Mouse (Mus musculus) forebrain, embryonic 12.5 days (tissue): Measurements from ENCODE around the gene Zc2hc1b. TPM values are rescaled to one million over a fixed set of nuclear protein-coding genes. Genes with fewer than 3 reads are reported as not detected.

ENCODE experiments used
- ATAC-seq: fragments of 200-750 bp; cut with Nextera tagmentation; 2 replicates; pipeline ENCODE4 v1.8.0; 2017; ENCODE audit warnings: moderate TSS enrichment; ENCODE audit not compliant: low FRiP score
- H3K27ac ChIP-seq: fragments of 300-500 bp; sonication (generic); 2 replicates; pipeline ENCODE4 v1.5.1; 2016; ENCODE audit warnings: mild to moderate bottlenecking
- H3K27me3 ChIP-seq: fragments of 300-500 bp; sonication (generic); 2 replicates; pipeline ENCODE4 v1.6.1; 2016; ENCODE audit warnings: mild to moderate bottlenecking
- H3K36me3 ChIP-seq: fragments of 300-500 bp; sonication (generic); replicated peaks from 2 replicates; pipeline ENCODE4 v1.6.1; 2016; ENCODE audit warnings: mild to moderate bottlenecking
- H3K4me1 ChIP-seq: fragments of 300-500 bp; sonication (generic); 2 replicates; pipeline ENCODE4 v1.6.1; 2016
- H3K4me2 ChIP-seq: fragments of 300-500 bp; sonication (generic); 2 replicates; pipeline ENCODE4 v1.6.1; 2016; ENCODE audit warnings: mild to moderate bottlenecking, moderate library complexity
- H3K4me3 ChIP-seq: fragments of 300-500 bp; sonication (generic); replicated peaks from 2 replicates; pipeline ENCODE4 v1.5.1; 2016; ENCODE audit warnings: mild to moderate bottlenecking
- H3K9ac ChIP-seq: fragments of 300-500 bp; sonication (generic); 2 replicates; pipeline ENCODE4 v1.6.1; 2016; ENCODE audit warnings: mild to moderate bottlenecking
- H3K9me3 ChIP-seq: fragments of 300-500 bp; sonication (generic); 2 replicates; pipeline ENCODE4 v1.6.1; 2016
- WGBS: fragments of 180-500 bp; shearing (Covaris S2); methylation state at CpG from one replicate; pipeline ENCODE4 v1.1.7; 2016; 5-methylcytosine and 5-hydroxymethylcytosine counted together
- polyA plus RNA-seq: library from polyadenylated mRNA; unstranded; fragments of >200 nt; fragmentation: Nextera tagmentation; extraction: Ambion mirVana; gene quantifications from 2 replicates; pipeline ENCODE4 v1.2.1, GENCODE M21; 2016

Gene Zc2hc1b
- polyA plus RNA-seq = not detected in 2 replicates

DNA sequence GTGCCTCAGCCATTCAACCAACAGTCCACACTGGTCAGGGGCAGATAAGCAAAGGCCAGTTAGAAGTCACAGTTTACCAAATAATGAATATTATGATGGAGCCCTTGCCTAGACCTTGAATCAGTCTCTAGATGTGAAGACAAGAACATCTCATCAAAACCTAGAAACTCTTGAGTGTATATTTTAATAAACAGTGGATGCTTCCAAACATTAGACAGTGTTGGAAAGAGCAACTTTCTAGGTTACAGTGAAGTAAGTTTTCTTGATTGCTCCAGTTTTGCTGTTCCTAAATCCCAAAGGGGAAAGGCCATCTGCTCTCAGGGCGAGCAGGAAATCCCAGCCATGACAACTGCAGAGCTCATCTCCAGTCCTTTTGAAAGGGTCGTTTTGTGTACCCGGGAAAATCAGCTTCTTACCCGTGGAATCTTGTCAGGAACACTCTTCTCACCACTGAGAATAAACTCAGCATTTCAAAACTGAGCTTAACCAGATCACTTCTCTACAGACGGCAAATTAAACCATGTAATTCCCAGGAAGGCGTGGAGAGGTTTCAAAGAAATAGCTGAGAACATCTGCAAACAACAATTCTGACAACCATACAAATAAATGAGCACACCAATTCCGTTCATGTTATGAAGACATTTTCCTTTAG is at the start of gene Zc2hc1b:
Gene Zc2hc1b (minus strand): TSS at position 51 of the 652 bp plus-strand sequence.
- H3K4me2 ChIP-seq = no peak within 1 kb of the TSS
- no peak within 1 kb of the TSS for H3K9ac ChIP-seq
- WGBS = 87% methylated on average over 7 of the region's 7 CpGs
- H3K9me3 ChIP-seq = no peaks in the 10 kb centered on the region
- H3K27ac ChIP-seq = no peak within 1 kb of the TSS
- H3K36me3 ChIP-seq = peaks cover 68% of the 10 kb centered on the region
- no peak for ATAC-seq
- H3K4me3 ChIP-seq = no peak within 1 kb of the TSS
- H3K27me3 ChIP-seq = no peaks in the 10 kb centered on the region
- no peaks in the 10 kb centered on the region for H3K4me1 ChIP-seq

DNA sequence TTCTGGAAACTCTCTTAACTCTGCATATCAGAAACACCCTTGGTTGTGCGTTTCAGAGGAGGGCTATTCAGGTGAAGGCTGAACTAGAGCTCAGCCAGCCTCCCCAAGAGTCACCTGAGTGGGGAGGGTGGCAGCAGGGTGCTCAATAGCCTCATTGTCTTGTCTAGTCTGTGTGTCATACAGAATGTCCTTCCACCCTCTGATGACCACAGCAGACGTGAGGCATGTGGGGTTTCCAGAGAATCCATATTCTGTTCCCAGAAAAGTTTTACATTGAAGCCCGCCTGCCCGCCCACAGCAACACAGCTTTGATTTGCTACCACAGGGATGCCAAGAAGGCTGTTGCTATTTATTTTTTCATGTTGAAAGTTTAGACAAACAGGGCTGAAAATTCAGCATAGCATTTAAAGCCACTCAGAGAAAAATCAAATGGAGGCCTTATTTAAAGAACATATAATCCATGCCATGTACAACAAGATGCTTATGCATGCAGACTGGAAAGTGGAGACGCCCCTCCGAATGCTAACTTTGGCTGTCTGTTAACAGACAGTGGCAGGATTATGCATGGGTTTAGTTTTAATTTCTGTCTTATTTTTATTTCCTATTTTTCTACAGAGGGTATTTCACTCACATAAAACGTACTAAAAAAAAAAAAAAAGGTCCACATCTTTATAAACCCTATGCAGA is 47.7 kb upstream of the Zc2hc1b start:
- Histone ChIP-seq H3K36me3 (no peaks in the 10 kb centered on the region), H3K27ac (no peak overlapping the region), H3K27me3 (no peaks in the 10 kb centered on the region), H3K4me1 (no peaks in the 10 kb centered on the region), H3K4me2 (no peak overlapping the region), H3K9me3 (no peaks in the 10 kb centered on the region), H3K9ac (no peak overlapping the region), H3K4me3 (no peak overlapping the region)
- WGBS = 88% methylated on average over 7 of the region's 7 CpGs
- no peak for ATAC-seq

GRCm38 (mm10) chr10:13222135-13222534 is 44.3 kb upstream of the Zc2hc1b start:
- Histone ChIP-seq H3K36me3 (no peaks in the 10 kb centered on the region), H3K9me3 (no peaks in the 10 kb centered on the region), H3K4me3 (no peak overlapping the region), H3K27ac (no peak overlapping the region), H3K4me1 (no peaks in the 10 kb centered on the region), H3K9ac (no peak overlapping the region), H3K27me3 (no peaks in the 10 kb centered on the region), H3K4me2 (no peak overlapping the region)
- ATAC-seq = no peak
- WGBS = 93% methylated on average over 3 of the region's 3 CpGs

DNA sequence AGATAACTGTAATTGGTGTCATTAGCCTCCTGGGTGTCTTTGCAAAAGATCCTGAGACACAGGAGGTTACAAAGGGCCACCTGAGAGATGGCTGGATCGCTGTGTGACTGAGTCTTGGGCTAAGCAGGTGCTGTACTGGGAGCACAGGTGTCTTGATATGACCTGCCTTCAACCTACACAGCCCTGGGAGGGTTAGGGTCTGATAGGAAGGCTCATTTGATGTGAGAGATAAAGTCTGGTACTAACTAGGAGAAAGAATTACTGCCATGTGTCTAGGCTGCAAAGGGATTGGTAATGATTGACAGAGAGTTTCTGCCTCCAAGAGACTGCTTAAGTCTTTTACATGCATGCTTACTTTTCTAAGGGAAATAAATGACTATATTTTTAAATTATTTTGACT is 42.2 kb upstream of the Zc2hc1b start:
- no peak for ATAC-seq
- no peak overlapping the region for H3K4me2 ChIP-seq
- WGBS = 77% methylated on average over 1 of the region's 1 CpGs
- no peaks in the 10 kb centered on the region for H3K36me3 ChIP-seq
- H3K4me1 ChIP-seq = no peaks in the 10 kb centered on the region
- no peak overlapping the region for H3K27ac ChIP-seq
- H3K9ac ChIP-seq = no peak overlapping the region
- no peaks in the 10 kb centered on the region for H3K9me3 ChIP-seq
- no peak overlapping the region for H3K4me3 ChIP-seq
- H3K27me3 ChIP-seq = no peaks in the 10 kb centered on the region

DNA sequence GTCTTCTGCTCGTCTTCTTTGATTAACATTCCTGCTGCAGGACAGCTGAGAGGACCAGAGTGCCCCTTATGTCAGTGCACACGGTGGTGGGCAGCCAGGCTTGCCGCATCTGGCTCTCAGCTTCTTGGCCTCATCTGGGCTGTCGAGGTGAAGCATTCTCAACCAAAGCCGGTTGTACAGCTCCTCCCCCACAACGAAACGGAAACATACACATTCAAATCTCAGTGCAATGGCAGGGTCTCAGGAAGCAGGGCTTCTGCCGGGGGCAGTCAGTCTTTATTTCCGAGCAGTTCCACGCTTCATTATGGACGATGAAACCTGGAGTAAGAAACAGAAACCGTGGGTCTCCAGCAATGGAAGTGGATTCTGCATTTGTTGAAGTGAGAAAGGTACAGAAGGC is 36.1 kb upstream of the Zc2hc1b start:
- no peak overlapping the region for H3K4me3 ChIP-seq
- no peak for ATAC-seq
- no peak overlapping the region for H3K4me2 ChIP-seq
- H3K9me3 ChIP-seq = no peaks in the 10 kb centered on the region
- no peak overlapping the region for H3K27ac ChIP-seq
- H3K27me3 ChIP-seq = no peaks in the 10 kb centered on the region
- no peak overlapping the region for H3K9ac ChIP-seq
- H3K4me1 ChIP-seq = peaks cover 6% of the 10 kb centered on the region
- 86% methylated on average over 12 of the region's 12 CpGs for whole genome bisulfite sequencing
- H3K36me3 ChIP-seq = no peaks in the 10 kb centered on the region

DNA sequence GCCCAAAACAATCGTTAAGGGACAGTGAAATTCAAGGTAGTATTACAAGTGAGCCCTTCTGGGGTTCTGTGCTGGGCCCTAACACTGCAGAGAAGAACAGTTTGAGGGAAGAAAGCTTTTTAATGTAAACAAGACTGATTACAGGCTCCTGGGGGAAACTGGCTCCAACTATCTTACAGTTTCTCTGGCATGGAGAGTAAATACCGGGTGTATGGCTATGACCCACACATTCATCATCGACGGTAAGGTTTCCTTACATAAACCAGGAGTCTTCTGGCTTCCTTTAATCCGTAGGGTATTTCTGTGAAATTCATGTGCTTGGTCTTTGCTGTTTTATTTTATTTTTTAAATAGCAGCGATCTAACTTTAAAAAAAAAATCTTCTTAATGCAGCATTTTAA is 35.0 kb upstream of the Zc2hc1b start:
- ATAC-seq = no peak

GRCm38 (mm10) chr10:13212326-13212725 is 34.5 kb upstream of the Zc2hc1b start:
- no peak overlapping the region for H3K9ac ChIP-seq
- no peak for ATAC-seq
- H3K36me3 ChIP-seq = no peaks in the 10 kb centered on the region
- no peaks in the 10 kb centered on the region for H3K9me3 ChIP-seq
- H3K27me3 ChIP-seq = no peaks in the 10 kb centered on the region
- WGBS = 60% methylated on average over 9 of the region's 9 CpGs
- no peak overlapping the region for H3K4me2 ChIP-seq
- H3K4me3 ChIP-seq = no peak overlapping the region
- peaks cover 6% of the 10 kb centered on the region for H3K4me1 ChIP-seq
- H3K27ac ChIP-seq = no peak overlapping the region

More for the DNA sequence above, 35.0 kb upstream of the Zc2hc1b start:
- H3K4me3 ChIP-seq = no peak overlapping the region
- H3K4me1 ChIP-seq = peaks cover 6% of the 10 kb centered on the region
- no peak overlapping the region for H3K9ac ChIP-seq
- H3K36me3 ChIP-seq = no peaks in the 10 kb centered on the region
- H3K4me2 ChIP-seq = no peak overlapping the region
- WGBS = 83% methylated on average over 6 of the region's 6 CpGs
- H3K27me3 ChIP-seq = no peaks in the 10 kb centered on the region
- H3K27ac ChIP-seq = no peak overlapping the region
- no peaks in the 10 kb centered on the region for H3K9me3 ChIP-seq

- Histone ChIP-seq H3K9me3 (no peaks in the 10 kb centered on the region), H3K36me3 (no peaks in the 10 kb centered on the region), H3K27ac (no peak overlapping the region), H3K9ac (no peak overlapping the region), H3K4me3 (no peak overlapping the region), H3K4me1 (peaks cover 6% of the 10 kb centered on the region), H3K27me3 (no peaks in the 10 kb centered on the region), H3K4me2 (no peak overlapping the region)
- WGBS = 68% methylated on average over 8 of the region's 8 CpGs
- no peak for ATAC-seq
Measured at GRCm38 (mm10) chr10:13209930-13210637, 32.3 kb upstream of the Zc2hc1b start.

- no peak for ATAC-seq
Measured at GRCm38 (mm10) chr10:13209506-13209905, 31.7 kb upstream of the Zc2hc1b start.

DNA sequence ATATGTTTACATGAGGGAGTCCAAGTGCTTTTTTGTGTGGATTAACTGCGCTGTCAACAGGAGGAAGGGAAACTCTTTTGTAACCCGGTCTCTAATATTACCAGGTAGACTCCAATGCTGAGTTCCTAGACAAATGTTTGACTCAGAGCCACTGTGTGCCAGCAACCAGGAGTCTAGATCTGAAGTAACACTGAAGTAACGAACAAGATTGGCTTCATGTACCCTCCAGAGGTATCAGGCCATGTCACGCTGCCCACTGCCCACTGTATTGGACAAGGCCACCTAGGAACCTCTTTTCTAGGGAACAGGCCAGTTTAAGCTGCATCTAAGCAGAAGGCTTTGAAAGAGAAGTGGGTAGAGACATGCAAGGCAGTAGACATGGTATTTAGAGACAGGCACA is 31.2 kb upstream of the Zc2hc1b start:
- Histone ChIP-seq H3K4me3 (no peak overlapping the region), H3K9ac (no peak overlapping the region), H3K9me3 (no peaks in the 10 kb centered on the region), H3K4me1 (peaks cover 6% of the 10 kb centered on the region), H3K4me2 (no peak overlapping the region), H3K27ac (no peak overlapping the region), H3K27me3 (no peaks in the 10 kb centered on the region), H3K36me3 (no peaks in the 10 kb centered on the region)
- WGBS = 90% methylated on average over 4 of the region's 4 CpGs
- no peak for ATAC-seq

More at GRCm38 (mm10) chr10:13209506-13209905, 31.7 kb upstream of the Zc2hc1b start:
- Histone ChIP-seq H3K4me1 (peaks cover 6% of the 10 kb centered on the region), H3K9ac (no peak overlapping the region), H3K36me3 (no peaks in the 10 kb centered on the region), H3K4me2 (no peak overlapping the region), H3K27me3 (no peaks in the 10 kb centered on the region), H3K4me3 (no peak overlapping the region), H3K27ac (no peak overlapping the region), H3K9me3 (no peaks in the 10 kb centered on the region)
- 52% methylated on average over 3 of the region's 3 CpGs for WGBS

GRCm38 (mm10) chr10:13201741-13202293 is 24.0 kb upstream of the Zc2hc1b start:
- no peak overlapping the region for H3K9ac ChIP-seq
- H3K36me3 ChIP-seq = no peaks in the 10 kb centered on the region
- H3K9me3 ChIP-seq = no peaks in the 10 kb centered on the region
- no peak for ATAC-seq
- no peaks in the 10 kb centered on the region for H3K4me1 ChIP-seq
- 94% methylated on average over 6 of the region's 6 CpGs for WGBS
- no peak overlapping the region for H3K4me2 ChIP-seq
- no peaks in the 10 kb centered on the region for H3K27me3 ChIP-seq
- no peak overlapping the region for H3K27ac ChIP-seq
- no peak overlapping the region for H3K4me3 ChIP-seq

- H3K27ac ChIP-seq = no peak overlapping the region
- ATAC-seq = no peak
- no peak overlapping the region for H3K9ac ChIP-seq
- H3K4me2 ChIP-seq = no peak overlapping the region
- H3K9me3 ChIP-seq = no peaks in the 10 kb centered on the region
- H3K4me3 ChIP-seq = no peak overlapping the region
- H3K4me1 ChIP-seq = no peaks in the 10 kb centered on the region
- 94% methylated on average over 3 of the region's 3 CpGs for WGBS
- no peaks in the 10 kb centered on the region for H3K36me3 ChIP-seq
- no peaks in the 10 kb centered on the region for H3K27me3 ChIP-seq
Measured at GRCm38 (mm10) chr10:13200862-13201261, 23.0 kb upstream of the Zc2hc1b start.
